Mouse (Mus musculus) cerebellum, adult 2 months (tissue): ENCODE data around the gene Atp1a3.

Experiments
- CTCF ChIP-seq: fragments of 200-500 bp; IDR thresholded peaks from 2 replicates; pipeline ENCODE4 v1.5.1; 2011; ENCODE audit warnings: low read depth, mild to moderate bottlenecking, control low read depth, low read length, moderate library complexity, borderline replicate concordance; ENCODE audit not compliant: insufficient read depth
- POLR2A ChIP-seq: fragments of 200-500 bp; IDR thresholded peaks from 2 replicates; pipeline ENCODE4 v1.6.1; 2011; ENCODE audit warnings: low read length, control low read depth, borderline replicate concordance; ENCODE audit not compliant: insufficient read depth

GRCm38 (mm10) chr7:24993081-24993480 is 12.7 kb downstream of the Atp1a3 start:
- TF ChIP-seq CTCF (no peak), POLR2A (no peak)
